Mouse (Mus musculus) central nervous system, embryonic 14 days (tissue): ENCODE results near the gene Tnfaip8l2. TPM values are rescaled to one million over a fixed set of nuclear protein-coding genes. Genes with fewer than 3 reads are reported as not detected.

Experiments
- polyA plus RNA-seq: library from polyadenylated mRNA; depleted of rRNA; stranded (reverse); fragments of >200 nt; gene quantifications from 2 replicates; pipeline ENCODE4 v1.2.3, GENCODE M21; 2012; rRNA removed

Tnfaip8l2 gene
- 2.6 and 3.1 TPM in 2 replicates for polyA plus RNA-seq

DNA sequence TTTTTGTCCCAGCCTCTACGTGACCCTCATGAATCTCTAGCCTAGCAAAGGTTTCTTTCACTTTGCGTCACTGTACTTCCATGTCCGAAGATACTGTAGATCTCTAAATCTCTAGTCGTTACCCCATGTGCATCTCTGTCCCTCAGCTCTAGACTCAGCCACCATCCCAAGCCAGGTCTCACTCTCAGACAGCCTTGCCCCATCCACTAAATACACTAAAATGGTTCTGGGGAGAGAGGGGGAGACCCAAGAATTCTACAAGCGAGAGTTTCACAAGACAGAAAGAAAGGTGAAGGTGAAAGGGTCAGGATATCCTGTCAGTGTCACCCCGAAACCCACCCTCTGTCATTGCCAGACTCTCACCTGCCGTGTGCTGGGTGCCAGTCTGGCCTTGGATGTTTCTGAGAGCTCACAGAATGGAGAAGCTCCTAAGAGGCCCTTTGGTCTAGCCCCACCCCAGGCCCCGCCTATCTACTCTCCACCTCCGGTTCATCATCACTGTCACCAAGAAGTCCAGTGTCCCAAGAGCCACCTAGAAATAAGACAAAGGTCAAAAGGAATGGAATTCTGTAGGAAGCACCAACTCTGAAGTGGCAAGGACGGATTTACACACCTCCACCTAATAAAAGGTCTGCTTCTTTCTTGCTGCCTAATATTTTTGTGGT lies at the start of gene Tnfaip8l2:
Gene Tnfaip8l2 (minus strand): TSS at position 409 of the 665 bp plus-strand sequence.

DNA sequence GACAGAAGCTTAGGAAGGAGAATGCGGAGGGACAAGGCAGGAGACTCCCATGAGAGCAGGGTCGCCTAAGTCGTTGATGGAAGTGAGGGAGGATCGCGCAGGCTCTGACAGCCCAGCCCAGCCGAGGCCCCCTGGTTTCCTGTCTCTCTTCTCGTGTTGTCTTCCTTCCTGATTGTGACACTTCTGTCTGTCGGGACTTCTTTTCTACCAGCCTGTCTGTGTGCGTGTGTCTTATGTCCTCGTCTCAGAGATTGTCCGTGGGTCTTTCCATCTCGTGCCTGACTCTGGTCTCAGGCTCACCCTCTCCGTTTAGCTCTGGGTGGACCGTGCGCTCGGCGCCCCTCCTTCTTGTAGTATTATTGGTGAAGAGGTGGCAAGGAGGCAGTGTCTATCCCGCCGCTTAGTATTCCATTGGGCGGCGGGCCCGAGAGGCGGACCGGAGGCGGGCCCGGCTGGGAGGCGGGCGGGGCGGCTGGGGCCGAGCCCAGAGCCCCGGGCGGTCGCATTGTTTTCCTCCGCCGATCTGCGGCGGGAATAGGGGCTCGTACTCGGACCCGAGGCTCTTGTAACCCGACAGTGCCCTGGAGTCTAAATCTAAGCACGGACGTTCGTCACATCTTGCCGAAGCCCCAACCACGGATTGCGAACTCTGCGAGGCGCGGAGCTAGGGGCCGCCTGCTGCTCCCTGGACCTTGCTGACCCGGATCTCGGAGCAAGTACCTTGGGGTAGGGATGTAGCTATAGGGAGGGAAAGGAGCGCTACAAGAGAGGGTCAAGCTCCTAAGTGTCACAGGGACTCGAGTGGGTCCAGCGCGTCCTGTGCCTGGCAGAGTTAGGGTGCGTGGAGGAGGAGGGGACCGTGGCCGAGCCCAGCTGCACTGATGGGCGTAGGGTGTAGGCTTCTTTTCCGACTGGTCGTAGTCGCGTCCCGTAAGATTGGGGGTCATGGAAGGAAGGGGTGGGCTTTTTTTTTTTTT lies 18.1 kb upstream of the Tnfaip8l2 start, which contains the start of gene Sema6c:
Gene Sema6c (plus strand): TSS at position 471 of the 977 bp plus-strand sequence.

DNA sequence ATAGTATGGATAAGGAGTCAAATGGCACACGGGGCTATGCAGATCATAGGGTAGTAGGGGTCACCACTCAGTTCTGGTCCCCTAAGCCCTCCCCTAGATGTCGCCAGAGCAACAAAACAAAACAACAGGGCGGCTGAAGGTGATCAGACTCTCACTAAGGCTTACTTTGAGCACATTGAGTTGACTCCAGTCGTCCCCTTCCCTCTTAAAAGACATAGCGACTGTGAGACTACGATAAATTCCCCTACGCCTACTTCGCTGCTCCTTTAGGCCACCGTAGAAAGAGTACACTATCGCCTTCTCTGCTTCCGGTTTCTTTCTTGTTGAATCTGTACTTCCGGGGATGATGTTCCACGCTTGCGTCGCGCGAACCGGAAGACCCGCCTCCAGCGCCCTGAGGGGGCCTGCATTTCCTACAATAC lies 8.5 kb downstream of the Tnfaip8l2 start, which contains the start of the genes Scnm1 and Lysmd1:
Gene Scnm1 (minus strand): TSS at position 332 of the 422 bp plus-strand sequence.
Gene Lysmd1 (plus strand): TSS at position 409 of the 422 bp plus-strand sequence.

DNA sequence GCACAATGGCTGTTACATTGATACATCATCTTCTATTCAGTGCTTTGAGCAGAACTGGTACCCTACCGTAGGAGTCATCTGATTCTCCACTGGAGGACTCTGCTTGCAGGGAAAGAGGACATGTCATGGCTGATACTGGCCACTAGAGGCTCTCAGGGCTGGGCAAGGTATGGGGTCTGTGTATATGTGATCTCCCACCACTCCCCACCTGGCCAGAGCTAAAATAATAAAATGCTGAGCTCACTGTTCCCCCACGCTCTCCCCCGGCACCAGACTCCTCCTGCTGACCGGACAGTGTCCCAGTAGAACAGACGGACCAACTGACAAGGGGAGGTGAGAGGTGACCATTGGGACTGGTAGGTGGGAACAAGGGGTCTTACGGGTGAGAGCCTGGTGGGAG lies 17.9 kb downstream of the Tnfaip8l2 start, which contains the start of gene Tmod4:
Gene Tmod4 (plus strand): TSS at position 231 of the 400 bp plus-strand sequence.

DNA sequence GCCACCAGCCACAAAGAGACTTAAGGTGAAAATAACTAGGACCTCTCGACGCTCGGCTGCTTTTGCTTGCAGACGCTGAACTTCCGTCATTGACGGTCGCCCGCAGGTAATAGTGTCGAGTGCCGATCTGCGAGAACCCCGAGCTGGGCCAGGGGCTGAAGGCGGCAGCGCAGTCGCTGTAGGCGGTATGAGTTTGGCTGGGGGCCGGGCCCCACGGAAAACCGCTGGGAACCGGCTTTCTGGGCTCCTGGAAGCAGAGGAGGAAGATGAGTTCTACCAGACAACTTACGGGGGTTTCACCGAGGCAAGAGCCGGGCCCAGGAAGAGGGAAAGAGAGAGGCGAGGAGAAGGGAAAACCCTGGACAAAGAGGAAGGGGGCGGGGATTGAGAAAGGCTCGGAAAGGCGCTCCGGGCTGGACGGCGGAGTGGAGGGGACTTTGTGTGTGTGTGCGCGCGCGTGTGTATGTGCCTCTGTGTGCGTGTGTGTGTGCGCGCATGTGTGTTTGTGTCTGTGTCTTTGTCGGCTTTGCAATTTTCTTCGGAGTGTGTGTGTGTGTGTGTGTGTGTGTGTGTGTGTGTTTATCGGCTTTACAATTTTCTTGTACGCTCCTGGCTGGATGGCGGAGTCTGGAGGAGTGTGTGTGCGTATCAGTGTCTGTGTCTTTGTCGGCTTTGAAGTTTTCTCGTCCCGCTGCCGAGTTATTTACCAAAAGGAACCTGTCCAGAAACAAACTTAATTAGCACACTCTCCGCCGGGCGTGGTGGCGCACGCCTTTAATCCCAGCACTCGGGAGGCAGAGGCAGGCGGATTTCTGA lies 31.0 kb downstream of the Tnfaip8l2 start, which contains the start of gene Vps72:
Gene Vps72 (plus strand): TSS at position 112 of the 816 bp plus-strand sequence.

DNA sequence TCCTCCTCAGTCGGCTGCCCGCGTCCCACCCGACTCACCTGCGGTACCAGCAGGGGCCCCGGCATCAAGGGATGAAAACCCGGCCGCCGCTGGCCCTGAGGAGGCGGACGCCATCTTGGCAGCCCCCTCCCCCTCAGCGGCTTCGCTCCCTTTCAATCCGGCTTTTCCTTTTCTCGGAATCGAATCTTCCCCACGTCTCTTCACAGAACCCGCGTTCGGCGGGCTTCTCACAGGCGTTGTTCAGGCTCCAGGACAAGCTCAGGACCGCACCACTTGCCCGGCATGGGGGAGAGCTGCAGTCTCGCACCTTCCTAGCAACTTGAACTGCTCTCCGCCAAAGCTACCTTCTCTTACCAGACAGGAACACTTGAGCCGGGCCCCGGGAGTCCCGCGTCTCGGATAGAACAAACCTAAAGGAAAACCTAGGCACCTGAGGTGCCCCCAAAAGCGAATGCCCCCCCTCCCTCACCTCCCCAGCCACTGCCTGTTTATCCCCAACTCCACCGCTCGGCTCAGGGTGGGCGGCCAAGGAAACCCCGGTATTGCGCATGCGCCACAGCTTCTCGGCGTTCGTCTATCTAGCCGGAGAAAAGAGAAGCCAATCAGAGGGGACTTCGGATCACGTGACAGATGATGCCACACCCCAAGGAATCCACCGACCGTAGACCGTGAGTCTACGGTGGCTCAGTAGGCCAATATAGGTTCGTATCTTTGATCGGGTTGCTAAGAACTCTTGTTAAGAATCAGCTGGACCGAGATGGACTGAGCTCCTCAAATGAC lies 35.6 kb downstream of the Tnfaip8l2 start, which contains the start of gene Pip5k1a:
Gene Pip5k1a (minus strand): TSS at position 593 of the 780 bp plus-strand sequence.

Other genes with a start within 250 kb of the Tnfaip8l2 start
- gene Selenbp1, start 209.3 kb downstream of the Tnfaip8l2 start, polyA plus RNA-seq: 8.6 and 11.5 TPM in 2 replicates
- gene Rfx5, start 188.3 kb downstream of the Tnfaip8l2 start, polyA plus RNA-seq: 26.9 and 27.6 TPM in 2 replicates
- gene Pi4kb, start 167.6 kb downstream of the Tnfaip8l2 start, polyA plus RNA-seq: 49.2 and 51.5 TPM in 2 replicates
- 24.9 and 26.9 TPM in 2 replicates for gene Zfp687, start 126.9 kb downstream of the Tnfaip8l2 start, polyA plus RNA-seq
- gene Psmd4, start 99.7 kb downstream of the Tnfaip8l2 start, polyA plus RNA-seq: 274 and 277 TPM in 2 replicates
- 29.6 and 30.0 TPM in 2 replicates for gene Pip5k1a, start 35.4 kb downstream of the Tnfaip8l2 start, polyA plus RNA-seq
- 167 and 188 TPM in 2 replicates for gene Vps72, start 31.3 kb downstream of the Tnfaip8l2 start, polyA plus RNA-seq
- gene Tmod4, start 17.9 kb downstream of the Tnfaip8l2 start, polyA plus RNA-seq: 2.2 and 2.9 TPM in 2 replicates
- 135 and 140 TPM in 2 replicates for gene Scnm1, start 8.3 kb downstream of the Tnfaip8l2 start, polyA plus RNA-seq
- 22.2 and 22.8 TPM in 2 replicates for gene Lysmd1, start 8.3 kb downstream of the Tnfaip8l2 start, polyA plus RNA-seq
- 121 and 123 TPM in 2 replicates for gene Sema6c, start 18.1 kb upstream of the Tnfaip8l2 start, polyA plus RNA-seq
- gene Gabpb2, start 75.6 kb upstream of the Tnfaip8l2 start, polyA plus RNA-seq: 17.4 and 18.0 TPM in 2 replicates
- gene Cdc42se1, start 86.4 kb upstream of the Tnfaip8l2 start, polyA plus RNA-seq: 65.4 and 73.6 TPM in 2 replicates
- 568 and 623 TPM in 2 replicates for gene Mllt11, start 89.8 kb upstream of the Tnfaip8l2 start, polyA plus RNA-seq
- gene Gm128, start 99.2 kb upstream of the Tnfaip8l2 start, polyA plus RNA-seq: 0.20 and 0.24 TPM in 2 replicates
- 0.38 and 1.1 TPM in 2 replicates for gene Bnipl, start 108.8 kb upstream of the Tnfaip8l2 start, polyA plus RNA-seq
- gene Mindy1, start 139.0 kb upstream of the Tnfaip8l2 start, polyA plus RNA-seq: 41.0 and 44.1 TPM in 2 replicates
- 54.9 and 56.2 TPM in 2 replicates for gene Prune1, start 139.7 kb upstream of the Tnfaip8l2 start, polyA plus RNA-seq
- gene Anxa9, start 164.8 kb upstream of the Tnfaip8l2 start, polyA plus RNA-seq: 1.3 and 1.7 TPM in 2 replicates
- 98.7 and 117 TPM in 2 replicates for gene Cers2, start 172.4 kb upstream of the Tnfaip8l2 start, polyA plus RNA-seq
- 57.1 and 59.2 TPM in 2 replicates for gene Setdb1, start 214.8 kb upstream of the Tnfaip8l2 start, polyA plus RNA-seq